Mouse (Mus musculus): ENCODE measurements at regions not wholly inside any gene's neighbourhood (a gene's known extent, or its start where the extent isn't known, plus 50 kb on each side); places are given as distances from the start of the nearest gene placed in this dataset.

- TF ChIP-seq CTCF (IDR thresholded peaks at IDR 0.05; ENCODE audit: low read depth) (no peak), EP300 (optimal IDR thresholded peaks at IDR 0.05) (no peak)
These were observed 128.8 kb upstream of the Rybp start for GRCm38 (mm10) chr6:100416046-100416445.
